Mouse (Mus musculus): ENCODE measurements at regions not wholly inside any gene's neighbourhood (a gene's known extent, or its start where the extent isn't known, plus 50 kb on each side); places are given as distances from the start of the nearest gene placed in this dataset.

- peak; percentile 91 to 93 for DNase-seq (ENCODE audit: low spot score in 2 of 2)
These were observed 182.1 kb upstream of the Mkln1 start for GRCm38 (mm10) chr6:31216206-31217059.

GRCm38 (mm10) chr6:31217060-31217541 is 181.4 kb upstream of the Mkln1 start:
- peak; percentile 63 to 67 for DNase-seq (ENCODE audit: low spot score in 2 of 2)

GRCm38 (mm10) chr6:31217641-31218138 is 180.8 kb upstream of the Mkln1 start:
- DNase-seq (ENCODE audit: low spot score in 2 of 2), result peak in 1 of 2 experiments; percentile 58

- DNase-seq (ENCODE audit: low spot score in 2 of 2), result peak; percentile 79
These were observed 180.3 kb upstream of the Mkln1 start for GRCm38 (mm10) chr6:31218139-31218750.

GRCm38 (mm10) chr6:31218880-31219279 is 179.7 kb upstream of the Mkln1 start:
- no peak for DNase-seq (ENCODE audit: low spot score in 2 of 2)

- no peak for DNase-seq (ENCODE audit: low spot score in 2 of 2)
These were observed 178.8 kb upstream of the Mkln1 start for GRCm38 (mm10) chr6:31219736-31220135.

- DNase-seq (ENCODE audit: low spot score in 2 of 2), result peak; percentile 76 to 79
These were observed 178.2 kb upstream of the Mkln1 start for GRCm38 (mm10) chr6:31220184-31220931.

- DNase-seq (ENCODE audit: low spot score in 2 of 2), result no peak
These were observed 177.0 kb upstream of the Mkln1 start for GRCm38 (mm10) chr6:31221490-31221889.

- no peak for DNase-seq (ENCODE audit: low spot score in 2 of 2)
These were observed 176.4 kb upstream of the Mkln1 start for GRCm38 (mm10) chr6:31222024-31222579.

GRCm38 (mm10) chr6:31227406-31227805 is 171.1 kb upstream of the Mkln1 start:
- no peak for DNase-seq (ENCODE audit: low spot score in 2 of 2)

GRCm38 (mm10) chr6:31228061-31228460 is 170.5 kb upstream of the Mkln1 start:
- no peak for DNase-seq (ENCODE audit: low spot score in 2 of 2)

- no peak for DNase-seq (ENCODE audit: low spot score in 2 of 2)
These were observed 166.7 kb upstream of the Mkln1 start for GRCm38 (mm10) chr6:31231821-31232220.

GRCm38 (mm10) chr6:31233252-31233993 is 165.1 kb upstream of the Mkln1 start:
- DNase-seq (ENCODE audit: low spot score in 2 of 2), result no peak

- no peak for DNase-seq (ENCODE audit: low spot score in 2 of 2)
These were observed 158.5 kb upstream of the Mkln1 start for GRCm38 (mm10) chr6:31240051-31240450.

GRCm38 (mm10) chr6:31250526-31250925 is 148.0 kb upstream of the Mkln1 start:
- no peak for DNase-seq (ENCODE audit: low spot score in 2 of 2)

GRCm38 (mm10) chr6:31253251-31253935 is 145.1 kb upstream of the Mkln1 start:
- peak; percentile 8 to 19 for DNase-seq (ENCODE audit: low spot score in 2 of 2)

GRCm38 (mm10) chr6:31260645-31261345 is 137.7 kb upstream of the Mkln1 start:
- no peak for DNase-seq (ENCODE audit: low spot score in 2 of 2)

- no peak for DNase-seq (ENCODE audit: low spot score in 2 of 2)
These were observed 136.6 kb upstream of the Mkln1 start for GRCm38 (mm10) chr6:31261797-31262540.

- no peak for DNase-seq (ENCODE audit: low spot score in 2 of 2)
These were observed 135.9 kb upstream of the Mkln1 start for GRCm38 (mm10) chr6:31262651-31263050.

Measured in right cerebral cortex, adult 2 months (tissue).